Mouse (Mus musculus) cerebellum, adult 2 months (tissue): ENCODE results near the gene Syt13. TPM values are rescaled to one million over a fixed set of nuclear protein-coding genes. Genes with fewer than 3 reads are reported as not detected.

Source experiments
- DNase-seq, 2 experiments: peaks; one replicate each; pipeline ENCODE4 v3.0.0; 2021
- H3K27ac ChIP-seq: fragments of 200-500 bp; 2 replicates; pipeline ENCODE4 v1.5.1; 2012; ENCODE audit warnings: low read length, control low read depth, inconsistent platforms; ENCODE audit not compliant: insufficient read depth
- H3K27me3 ChIP-seq: fragments of 200-500 bp; 2 replicates; pipeline ENCODE4 v1.6.1; 2012; ENCODE audit warnings: inconsistent platforms, mild to moderate bottlenecking, low read length, moderate library complexity; ENCODE audit not compliant: control insufficient read depth, insufficient read depth
- H3K4me1 ChIP-seq: fragments of 200-500 bp; 2 replicates; pipeline ENCODE4 v1.6.1; 2011; ENCODE audit warnings: low read length; ENCODE audit not compliant: control insufficient read depth, insufficient read depth
- H3K4me3 ChIP-seq: fragments of 200-500 bp; replicated peaks from 2 replicates; pipeline ENCODE3; 2011; ENCODE audit warnings: mild to moderate bottlenecking, low read depth, low read length, control low read depth; ENCODE audit not compliant: insufficient read depth
- CTCF ChIP-seq: fragments of 200-500 bp; IDR thresholded peaks from 2 replicates; pipeline ENCODE4 v1.5.1; 2011; ENCODE audit warnings: low read depth, mild to moderate bottlenecking, control low read depth, low read length, moderate library complexity, borderline replicate concordance; ENCODE audit not compliant: insufficient read depth
- POLR2A ChIP-seq: fragments of 200-500 bp; IDR thresholded peaks from 2 replicates; pipeline ENCODE4 v1.6.1; 2011; ENCODE audit warnings: low read length, control low read depth, borderline replicate concordance; ENCODE audit not compliant: insufficient read depth
- WGBS: fragments of 180-500 bp; shearing (Covaris S2); methylation state at CpG from one replicate; pipeline ENCODE4 v1.1.7; 2018; 5-methylcytosine and 5-hydroxymethylcytosine counted together
- polyA plus RNA-seq: library from polyadenylated mRNA; depleted of rRNA; stranded (reverse); fragments of >200 nt; gene quantifications from 2 replicates; pipeline ENCODE4 v1.2.3, GENCODE M21; 2012

The Syt13 gene
- polyA plus RNA-seq, 1 experiment: 110 TPM

- no peak overlapping the region for H3K27ac ChIP-seq
- no peak for DNase-seq
- WGBS: 92% methylated on average over 2 of the region's 2 CpGs
- no peaks in the 10 kb centered on the region for H3K27me3 ChIP-seq
- no peak overlapping the region for H3K4me3 ChIP-seq
- no peak for TF ChIP-seq POLR2A
- TF ChIP-seq CTCF: no peak
- peaks cover 16% of the 10 kb centered on the region for H3K4me1 ChIP-seq
Observed at GRCm38 (mm10) chr2:92956943-92957342, 42.0 kb downstream of the Syt13 start.

GRCm38 (mm10) chr2:92958640-92959039 lies 43.7 kb downstream of the Syt13 start:
- no peak overlapping the region for H3K27ac ChIP-seq
- peaks cover 10% of the 10 kb centered on the region; the same call in 1 of the 2 replicates for H3K4me1 ChIP-seq
- WGBS: 12% methylated on average over 4 of the region's 4 CpGs
- TF ChIP-seq POLR2A (no peak), CTCF (no peak)
- no peak overlapping the region for H3K4me3 ChIP-seq
- H3K27me3 ChIP-seq: no peaks in the 10 kb centered on the region
- DNase-seq: no peak

GRCm38 (mm10) chr2:92964345-92964744 lies 49.4 kb downstream of the Syt13 start:
- DNase-seq: no peak
- Histone ChIP-seq H3K27ac (no peak overlapping the region), H3K4me1 (peaks cover 3% of the 10 kb centered on the region; the same call in 1 of the 2 replicates), H3K4me3 (no peak overlapping the region), H3K27me3 (no peaks in the 10 kb centered on the region)
- 98% methylated on average over 1 of the region's 1 CpGs for WGBS
- no peak for TF ChIP-seq CTCF
- no peak for TF ChIP-seq POLR2A

GRCm38 (mm10) chr2:92966257-92966656 lies 51.4 kb downstream of the Syt13 start:
- no peak for TF ChIP-seq POLR2A
- TF ChIP-seq CTCF: 0 out of 2 replicates have a peak, but pooled peaks have one; percentile 10
- 67% methylated on average over 8 of the region's 8 CpGs for WGBS
- Histone ChIP-seq H3K27ac (no peak overlapping the region), H3K27me3 (no peaks in the 10 kb centered on the region), H3K4me1 (peaks cover 3% of the 10 kb centered on the region; the same call in 1 of the 2 replicates), H3K4me3 (no peak overlapping the region)
- DNase-seq: no peak

GRCm38 (mm10) chr2:92967032-92967838 lies 52.3 kb downstream of the Syt13 start:
- no peak overlapping the region for H3K27ac ChIP-seq
- DNase-seq: no peak
- peaks cover 7% of the 10 kb centered on the region for H3K4me1 ChIP-seq
- 56% methylated on average over 10 of the region's 10 CpGs for WGBS
- no peak overlapping the region for H3K4me3 ChIP-seq
- H3K27me3 ChIP-seq: no peaks in the 10 kb centered on the region
- no peak for TF ChIP-seq CTCF
- TF ChIP-seq POLR2A: no peak

- WGBS: 72% methylated on average over 4 of the region's 4 CpGs
- no peak overlapping the region for H3K27ac ChIP-seq
- H3K27me3 ChIP-seq: no peaks in the 10 kb centered on the region
- no peak for DNase-seq
- peaks cover 9% of the 10 kb centered on the region for H3K4me1 ChIP-seq
- H3K4me3 ChIP-seq: no peak overlapping the region
- TF ChIP-seq POLR2A (no peak), CTCF (no peak)
Observed at GRCm38 (mm10) chr2:92967839-92968166, 52.9 kb downstream of the Syt13 start.

GRCm38 (mm10) chr2:92971069-92971468 lies 56.2 kb downstream of the Syt13 start:
- 83% methylated on average over 9 of the region's 9 CpGs for WGBS
- H3K4me3 ChIP-seq: no peak overlapping the region
- no peaks in the 10 kb centered on the region for H3K27me3 ChIP-seq
- H3K4me1 ChIP-seq: peaks cover 9% of the 10 kb centered on the region
- DNase-seq: no peak
- TF ChIP-seq POLR2A (no peak), CTCF (no peak)
- no peak overlapping the region for H3K27ac ChIP-seq

GRCm38 (mm10) chr2:92971536-92971935 lies 56.6 kb downstream of the Syt13 start:
- 69% methylated on average over 8 of the region's 8 CpGs for WGBS
- DNase-seq: no peak
- peaks cover 9% of the 10 kb centered on the region for H3K4me1 ChIP-seq
- no peak for TF ChIP-seq CTCF
- no peak for TF ChIP-seq POLR2A
- H3K27ac ChIP-seq: no peak overlapping the region
- no peaks in the 10 kb centered on the region for H3K27me3 ChIP-seq
- H3K4me3 ChIP-seq: no peak overlapping the region
